Mouse (Mus musculus) c-Kit-positive CD71-negative TER-119-negative erythroid progenitor cells, embryonic 14.5 days (primary cell): ENCODE results near the gene Neb.
A peak's percentile ranks its signal among the peaks of the same experiment; 100 is the strongest.

ENCODE experiments used
- DNase-seq: peaks from one replicate; pipeline ENCODE4 v3.0.0-alpha.2; 2013; ENCODE audit warnings: low read depth

The Neb gene

DNA sequence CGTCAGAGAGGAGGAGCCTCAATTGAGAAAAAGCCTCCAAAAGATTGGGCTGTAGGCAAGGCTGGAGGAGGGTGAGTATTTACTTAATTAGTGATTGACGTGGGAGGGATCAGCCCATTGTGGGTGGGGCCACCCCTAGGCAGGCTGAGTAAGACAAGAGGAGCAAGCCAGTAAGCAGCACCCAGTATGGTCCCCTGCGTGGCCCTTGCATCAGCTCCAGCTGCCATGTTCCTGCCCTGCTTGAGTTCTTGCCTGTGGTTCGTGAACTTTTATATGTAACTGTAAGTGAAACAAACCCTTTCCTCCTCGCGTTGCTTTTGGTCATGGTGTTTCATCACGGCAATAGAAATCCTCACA lies at the start of gene Neb:
Gene Neb (minus strand): TSS at position 27 of the 357 bp plus-strand sequence.
- DNase-seq = peak; percentile 14

DNA sequence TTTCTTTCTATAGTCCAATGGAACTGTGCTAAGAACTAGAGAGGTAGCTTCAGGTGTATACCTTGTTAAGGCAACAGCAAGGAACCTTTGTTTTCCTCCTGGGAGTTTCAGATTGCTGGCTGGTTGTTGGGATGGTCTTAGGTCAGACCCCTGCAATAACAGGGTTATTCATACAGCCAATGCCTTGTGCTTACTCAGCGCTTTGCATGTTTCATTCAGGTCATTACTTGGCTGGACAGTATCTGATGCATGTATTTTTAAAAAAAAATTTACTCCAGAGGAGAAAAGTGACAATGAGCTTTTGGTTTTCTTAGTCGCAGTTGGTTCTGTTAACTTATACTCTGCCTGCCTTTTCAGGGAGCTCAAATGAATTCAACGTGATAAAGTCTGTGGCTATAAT lies 49.1 kb upstream of the Neb start:
- no peak for DNase-seq

DNA sequence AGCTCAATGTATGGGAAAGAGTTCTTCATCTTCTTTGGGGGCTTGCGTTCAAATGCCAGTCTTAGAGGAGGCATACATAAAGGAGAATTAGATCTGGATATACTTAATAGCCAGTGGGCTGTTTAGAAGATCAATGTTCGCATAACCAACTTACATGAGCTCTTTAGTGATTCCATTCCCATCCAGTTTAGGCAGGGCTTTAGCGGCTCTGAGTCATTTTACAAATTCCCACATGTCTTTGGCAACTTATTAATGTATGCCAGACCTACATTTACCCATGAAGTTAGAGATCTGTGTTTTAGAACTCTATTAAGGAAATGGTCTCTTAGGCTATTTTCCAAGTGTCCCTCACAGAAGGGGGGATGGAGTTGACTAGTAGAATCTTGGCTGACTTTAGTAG lies 47.8 kb upstream of the Neb start:
- DNase-seq = no peak

DNA sequence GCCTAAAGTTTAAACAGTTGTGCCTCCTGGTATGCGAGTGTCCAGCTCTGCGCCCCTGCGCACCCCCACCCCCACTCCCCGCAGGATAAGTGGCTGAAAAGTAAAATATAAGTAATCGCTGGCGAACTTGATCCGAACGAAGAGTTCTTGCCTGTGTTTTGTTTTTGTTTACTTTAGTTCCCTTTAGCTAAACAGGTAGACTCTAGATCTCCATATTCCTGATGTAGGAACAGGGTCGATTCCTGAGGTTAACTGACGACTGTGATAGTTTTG lies 47.2 kb upstream of the Neb start:
- DNase-seq = no peak

DNA sequence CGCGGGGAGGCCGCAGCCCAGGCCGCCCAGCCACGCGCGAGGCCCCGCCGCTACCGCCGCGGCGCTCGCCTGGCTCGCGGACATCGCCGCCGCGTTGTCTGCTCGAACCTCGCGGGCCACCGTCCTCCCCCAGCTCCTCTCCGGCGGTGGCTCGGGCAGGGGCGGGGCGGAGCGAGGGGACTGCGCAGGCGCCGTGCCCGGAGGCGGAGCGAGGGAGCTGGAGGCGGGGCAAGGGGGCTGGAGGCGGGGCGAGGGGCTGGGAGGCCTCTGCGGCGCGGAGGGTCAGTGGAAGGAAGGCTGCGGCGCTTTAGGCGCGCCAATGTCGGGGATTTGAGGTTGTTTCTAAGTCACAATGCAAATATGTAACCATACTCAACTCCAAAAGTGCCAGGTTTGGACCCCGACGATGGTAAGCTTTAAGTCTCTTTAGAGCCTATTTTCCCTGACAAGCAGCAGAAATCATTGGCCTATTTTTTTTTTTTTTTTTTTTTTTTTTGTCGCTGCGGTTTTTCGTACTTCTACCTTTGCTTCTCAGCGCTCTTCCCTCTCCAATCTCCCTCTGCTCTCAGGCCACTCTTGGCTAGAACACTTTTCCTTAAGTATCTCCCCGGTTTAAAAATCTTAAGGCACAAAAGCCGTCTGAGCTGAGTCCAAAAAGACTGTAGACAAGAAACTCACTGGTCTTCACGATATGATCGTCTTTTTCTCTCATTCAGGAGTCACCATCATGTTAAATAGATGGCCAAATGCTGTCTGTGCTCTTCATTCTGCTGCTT lies 46.7 kb upstream of the Neb start, which contains the start of gene Arl5a:
Gene Arl5a (minus strand): TSS at position 155 of the 776 bp plus-strand sequence.
- DNase-seq = peak; percentile 65

DNA sequence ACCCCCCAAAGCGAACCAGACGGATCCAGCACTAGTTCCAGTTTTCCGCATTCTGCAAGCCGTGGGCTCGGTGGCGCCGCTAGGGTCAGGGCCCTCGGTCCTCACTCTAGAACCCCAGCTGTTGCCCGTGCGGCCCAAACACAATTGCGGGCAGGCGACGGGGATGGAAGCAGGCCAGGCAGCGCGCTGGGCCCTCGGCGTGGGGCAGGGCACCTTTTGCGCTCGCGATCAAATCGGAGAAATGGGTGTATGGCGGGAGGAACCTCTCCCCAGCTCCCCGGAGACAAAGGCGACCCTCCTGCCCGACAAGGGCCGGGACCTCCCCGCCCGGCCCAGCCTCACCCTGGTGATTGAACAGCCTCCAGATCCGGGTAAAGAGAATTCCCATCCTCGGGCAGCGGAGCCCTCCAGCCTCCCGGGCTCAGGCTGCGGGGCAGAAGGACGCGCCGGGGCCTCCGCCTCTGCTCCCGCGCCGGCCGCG lies 46.0 kb upstream of the Neb start:
- DNase-seq = no peak

DNA sequence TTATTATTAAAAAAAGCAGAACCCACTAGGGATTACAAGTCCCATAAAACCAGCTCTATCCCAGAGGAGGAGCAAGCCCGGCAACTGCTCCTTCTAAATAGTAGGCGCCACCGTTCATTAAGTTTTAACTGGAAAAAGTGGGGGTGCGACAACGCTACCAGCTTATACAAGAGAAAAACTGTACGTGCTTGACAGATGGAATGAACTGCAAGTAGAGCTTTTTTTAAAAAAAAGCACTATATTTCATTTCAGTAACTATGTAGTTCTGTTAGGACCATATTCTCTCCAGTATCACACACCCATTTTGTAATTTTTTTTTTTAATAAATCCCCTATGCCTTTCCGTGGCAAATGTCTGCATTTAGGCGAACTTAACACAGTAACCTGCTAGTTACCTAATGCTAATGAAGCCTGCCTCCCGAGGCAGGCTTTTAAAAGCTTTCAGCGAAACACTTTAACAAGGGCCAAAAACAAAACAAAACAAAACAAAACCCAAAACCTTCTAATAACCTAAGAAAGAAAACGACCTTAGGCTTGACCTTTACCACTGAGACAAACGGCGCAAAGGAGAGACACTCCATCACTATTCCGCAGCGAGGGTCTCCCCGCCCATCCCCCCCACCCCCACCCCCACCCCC lies 45.5 kb upstream of the Neb start:
- no peak for DNase-seq

DNA sequence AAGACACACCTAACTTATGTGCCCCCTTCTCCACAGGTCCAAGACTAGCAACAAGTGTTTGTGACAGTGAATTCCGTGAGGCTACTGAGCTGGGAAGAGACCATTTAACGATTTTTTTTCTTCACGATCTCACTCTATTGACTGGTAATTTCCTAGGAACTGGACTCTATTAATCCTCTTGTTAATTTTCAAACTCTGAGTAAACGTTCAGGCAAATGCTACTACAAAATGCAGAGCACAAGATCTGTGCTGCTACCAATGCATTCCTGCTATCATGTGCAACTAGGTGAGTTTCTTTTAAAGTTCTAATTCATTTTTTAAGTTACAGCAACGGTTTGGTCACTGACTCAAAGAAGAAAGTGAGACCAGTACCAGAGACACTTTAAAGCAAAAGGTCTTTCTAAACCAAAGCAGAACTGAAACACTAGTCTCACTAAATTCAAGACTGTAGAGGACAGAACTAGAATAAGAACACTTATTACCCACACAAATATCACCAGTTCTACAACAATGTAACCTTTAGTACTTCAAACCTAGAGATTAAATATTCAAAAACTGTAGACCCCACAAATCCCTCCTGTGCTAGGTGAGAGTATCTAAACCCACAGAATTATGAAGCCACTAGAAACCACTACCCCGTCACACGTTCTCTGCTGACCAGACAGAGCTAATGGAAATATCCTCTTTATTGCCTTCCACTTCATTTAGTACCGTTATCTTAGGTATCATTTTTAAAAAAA lies 44.8 kb upstream of the Neb start:
- DNase-seq = no peak

DNA sequence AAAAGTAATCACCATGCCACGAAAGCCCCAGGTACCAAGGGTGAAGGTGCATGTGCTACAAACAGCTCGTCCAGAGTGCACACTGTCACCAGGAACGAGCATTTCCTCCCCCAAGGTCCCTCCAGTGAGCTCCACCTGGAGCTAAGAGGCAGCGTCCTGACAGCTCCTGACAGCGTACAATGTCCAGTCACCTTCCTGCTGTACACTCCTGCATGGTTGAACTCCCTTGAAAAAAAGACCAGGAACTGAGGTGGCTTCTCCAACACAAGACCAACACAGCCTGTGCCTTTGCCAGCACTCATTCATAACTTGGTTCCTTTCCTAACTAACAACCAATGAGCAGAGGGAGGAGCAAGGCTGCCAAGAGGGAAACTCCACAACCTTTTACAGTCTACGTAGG lies 42.9 kb upstream of the Neb start:
- no peak for DNase-seq

DNA sequence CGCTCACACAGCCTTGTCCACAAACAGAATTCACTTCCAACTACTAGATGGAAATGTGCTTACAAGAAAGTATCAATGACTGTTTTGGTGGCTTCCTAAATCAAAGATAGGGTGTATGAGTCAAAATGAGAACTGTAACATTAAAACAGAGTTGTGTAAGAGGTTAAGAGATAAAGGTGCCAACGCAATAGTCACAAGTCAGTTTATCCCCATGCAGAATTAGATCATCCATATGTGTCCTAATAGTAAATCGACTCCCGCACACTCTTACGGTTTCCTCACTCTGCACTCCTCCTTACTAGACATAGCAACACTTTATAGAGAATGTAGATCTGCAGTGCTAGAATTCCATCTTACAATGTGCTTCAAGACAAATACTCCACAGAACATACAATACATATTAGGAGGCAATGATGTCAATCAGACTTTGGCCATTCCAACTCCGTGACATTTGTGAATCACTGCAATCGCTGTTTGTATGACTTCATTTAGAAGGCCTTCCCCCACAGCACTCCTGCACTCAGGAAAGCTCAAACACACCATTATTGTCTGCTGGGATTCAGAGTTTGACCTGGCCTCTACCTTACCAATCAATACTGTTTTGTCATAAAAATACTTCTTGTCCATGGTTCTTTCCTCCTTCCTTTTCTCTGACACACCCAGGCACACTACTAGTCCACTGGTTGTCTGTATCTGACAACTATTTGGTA lies 41.9 kb upstream of the Neb start:
- no peak for DNase-seq

DNA sequence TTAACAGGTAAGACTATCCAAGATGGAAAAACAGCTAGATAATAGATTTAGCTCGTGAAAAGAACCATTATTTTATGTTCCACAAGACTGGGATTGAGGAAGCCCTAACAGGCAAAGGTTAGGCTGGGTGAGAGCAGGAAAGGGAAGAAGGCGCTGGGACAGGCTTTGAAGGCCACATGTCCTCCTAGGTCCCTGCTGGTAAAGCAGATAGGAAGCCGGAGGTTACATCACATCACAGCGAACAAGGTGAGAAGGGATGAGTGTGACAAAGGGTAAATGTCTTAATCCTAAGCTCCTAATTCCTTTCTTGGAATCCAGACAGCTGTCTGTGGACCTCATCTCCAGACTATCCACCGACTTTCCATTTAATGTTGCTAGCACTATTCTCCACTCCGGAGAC lies 41.0 kb upstream of the Neb start:
- DNase-seq = no peak

DNA sequence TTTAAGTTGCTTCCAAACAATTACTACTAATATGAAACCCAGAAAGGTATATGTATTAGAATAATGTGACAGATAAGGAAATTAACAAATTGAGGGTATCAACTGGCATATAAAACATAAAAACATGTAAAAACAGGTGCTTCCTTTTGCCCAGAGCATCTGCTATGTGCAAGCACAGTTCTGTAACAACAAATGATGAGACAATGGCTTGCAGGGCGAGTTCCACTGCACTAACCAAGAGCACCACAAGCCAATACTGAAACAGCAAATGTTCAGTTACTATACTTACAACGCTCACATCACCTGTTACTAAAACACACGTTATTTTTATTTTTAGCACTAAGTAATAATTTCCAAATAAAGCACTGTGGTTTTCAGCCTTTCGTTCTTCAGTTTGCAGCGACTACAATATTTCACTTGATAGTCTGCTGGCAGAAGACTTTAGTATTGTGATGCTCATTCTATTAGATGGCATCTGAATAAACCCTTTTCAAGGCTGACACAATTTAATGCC lies 34.3 kb upstream of the Neb start:
- no peak for DNase-seq

DNA sequence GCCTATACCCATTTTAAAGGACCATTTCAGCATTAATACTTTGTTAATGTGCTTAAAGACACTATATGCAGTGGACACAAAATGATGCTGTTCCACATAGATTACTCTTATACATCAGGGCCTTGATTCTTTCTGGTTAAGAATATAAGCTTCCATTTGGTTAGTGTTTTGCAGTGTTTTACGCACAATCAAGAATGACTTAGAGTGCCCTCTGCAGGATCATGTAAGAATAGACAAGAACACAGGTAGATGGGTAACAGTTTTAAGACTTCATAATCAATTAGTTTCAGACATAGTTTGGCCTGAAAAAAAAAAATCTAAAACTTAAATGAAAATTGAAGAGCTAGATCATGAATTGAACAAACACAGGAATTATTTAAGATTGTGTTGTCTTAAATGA lies 28.2 kb upstream of the Neb start:
- DNase-seq = no peak

DNA sequence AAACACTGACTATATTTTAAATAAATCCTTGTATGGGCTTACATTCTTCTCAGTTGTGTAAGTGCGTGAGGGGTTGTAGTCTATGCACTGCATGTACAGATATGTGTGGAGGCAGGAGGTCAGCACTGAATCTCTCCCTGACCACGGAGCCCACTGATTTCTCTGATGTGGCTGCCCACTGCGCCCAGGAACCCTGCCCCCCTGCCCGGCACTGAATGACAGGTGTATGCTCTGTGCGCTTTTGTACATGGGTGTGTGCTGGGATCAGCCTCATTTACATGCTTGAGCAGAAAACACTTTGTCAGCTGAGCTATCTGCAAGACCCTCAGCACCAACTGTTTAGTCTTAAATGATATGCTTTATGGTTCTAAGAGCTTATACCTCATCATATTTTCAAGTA lies 27.0 kb upstream of the Neb start:
- DNase-seq = no peak

DNA sequence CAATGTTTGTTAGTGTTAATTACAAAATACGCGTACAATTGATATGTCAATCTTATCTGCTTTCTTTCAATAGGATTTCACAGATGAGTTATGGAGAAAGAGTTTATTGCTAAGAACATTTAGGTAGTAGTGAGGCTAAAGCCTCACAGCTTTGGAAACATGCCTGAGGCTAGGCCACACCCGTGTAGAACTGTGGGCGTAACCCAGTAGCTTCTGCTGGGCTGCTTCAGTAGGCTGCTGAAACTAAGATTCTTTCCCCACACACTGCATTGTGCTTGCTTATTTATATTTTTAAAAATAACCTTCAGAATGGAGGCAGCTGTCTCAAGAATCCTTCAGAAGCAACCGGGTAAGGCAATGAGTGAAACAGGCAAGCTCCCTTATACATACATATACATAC lies 16.3 kb upstream of the Neb start:
- DNase-seq = no peak

DNA sequence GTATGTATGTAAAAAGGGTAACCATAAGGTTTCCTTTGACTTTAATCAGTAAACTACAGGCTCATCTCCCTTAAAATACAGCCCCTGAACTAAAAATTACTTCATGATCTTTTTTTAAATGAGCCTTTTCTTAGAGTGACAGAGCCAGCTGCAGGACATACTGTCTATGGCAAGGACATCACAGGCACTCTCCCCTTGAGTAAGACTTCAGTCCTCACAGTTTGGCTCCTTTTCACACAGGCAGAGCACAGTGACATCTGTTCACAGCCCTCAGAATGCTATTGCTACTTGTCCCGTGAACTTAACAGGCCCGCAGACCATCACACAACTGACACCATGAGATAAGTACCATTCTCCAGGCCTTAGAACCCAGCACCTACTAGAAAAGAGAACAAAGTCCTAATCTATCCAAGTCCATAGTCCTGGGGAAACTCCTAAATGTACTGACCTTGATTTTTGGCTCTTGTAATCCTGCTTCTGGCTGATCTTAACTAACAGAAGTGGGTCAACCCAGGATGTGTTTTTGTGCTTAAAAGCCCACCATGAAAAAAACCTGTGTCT lies 12.2 kb upstream of the Neb start:
- no peak for DNase-seq

DNA sequence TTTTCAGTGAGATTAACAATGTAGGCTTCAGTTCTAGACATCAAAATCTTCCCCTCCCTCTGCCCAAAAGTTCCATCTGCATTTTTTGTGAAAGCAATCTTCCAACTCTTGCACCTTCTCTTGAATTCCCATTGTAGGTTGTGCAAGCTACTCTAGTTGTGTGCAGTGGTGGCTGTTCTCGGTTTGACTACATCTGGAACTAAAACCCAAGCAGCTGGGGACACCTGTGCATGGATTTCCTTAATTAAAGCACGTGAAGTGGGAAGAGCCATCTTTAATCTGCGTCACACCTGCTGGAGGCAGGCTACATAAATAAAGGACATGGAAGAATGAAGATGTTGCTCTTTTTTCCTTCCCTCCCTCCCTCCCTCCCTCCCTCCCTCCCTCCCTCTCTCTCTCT lies 11.7 kb upstream of the Neb start:
- no peak for DNase-seq

DNA sequence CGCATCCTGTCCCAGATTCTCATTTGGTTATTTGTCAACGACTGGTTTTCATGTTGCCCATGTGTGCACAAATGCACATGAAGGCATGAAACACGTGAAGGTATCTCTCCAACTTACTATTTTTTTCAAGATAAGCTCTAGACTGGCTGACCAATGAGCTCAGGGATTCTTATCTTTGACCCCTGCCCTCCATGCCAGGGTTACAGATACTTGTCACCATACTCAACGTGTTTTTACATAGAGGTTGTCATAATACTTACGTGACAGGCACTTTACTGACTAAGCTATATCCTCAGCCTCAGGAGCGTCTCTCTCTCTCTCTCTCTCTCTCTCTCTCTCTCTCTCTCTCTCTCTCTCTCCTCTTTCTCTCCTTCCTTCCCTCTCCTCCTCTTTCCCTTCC lies 8.2 kb upstream of the Neb start:
- DNase-seq = no peak

DNA sequence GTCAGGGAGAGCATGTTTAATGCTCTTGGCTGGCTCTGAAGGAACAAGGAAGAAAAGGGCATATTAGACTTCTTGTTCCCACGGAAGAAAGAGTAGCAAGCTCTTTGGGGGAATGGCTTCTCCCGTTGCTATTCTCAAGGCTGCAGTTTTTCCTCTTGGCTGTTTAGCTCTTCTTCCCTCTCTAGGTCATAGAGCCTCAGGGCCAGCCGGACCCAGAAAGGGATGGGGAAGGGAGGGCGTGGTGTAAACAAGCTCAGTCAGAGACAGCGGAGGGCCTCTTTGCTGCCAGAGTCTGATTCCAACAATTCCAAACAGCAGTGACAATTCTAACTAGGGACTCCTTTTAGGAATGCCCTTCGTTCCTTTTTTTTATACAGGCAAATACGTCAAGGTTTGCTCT lies 7.8 kb upstream of the Neb start:
- DNase-seq = no peak

DNA sequence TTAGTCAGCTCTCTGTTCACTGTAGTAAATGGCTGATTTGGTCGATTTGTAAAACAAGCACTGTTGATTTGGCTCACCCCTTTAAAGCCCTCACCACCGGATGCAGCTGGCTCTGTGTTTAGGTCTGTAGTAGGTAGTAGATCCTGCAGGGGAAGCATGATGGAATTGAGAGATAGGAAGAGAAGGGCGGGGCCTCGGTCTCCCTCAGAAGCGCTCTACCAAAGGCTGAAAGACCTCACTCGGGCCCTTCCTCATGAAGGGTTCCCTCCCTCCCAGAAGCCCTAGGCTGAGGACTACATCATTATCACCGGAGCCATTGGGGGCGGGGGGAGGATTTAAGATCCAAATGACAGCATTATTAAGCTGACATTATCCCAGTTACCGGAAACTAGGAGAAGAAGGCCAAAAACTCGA lies 581 bp upstream of the Neb start:
- DNase-seq = peak; percentile 30

DNA sequence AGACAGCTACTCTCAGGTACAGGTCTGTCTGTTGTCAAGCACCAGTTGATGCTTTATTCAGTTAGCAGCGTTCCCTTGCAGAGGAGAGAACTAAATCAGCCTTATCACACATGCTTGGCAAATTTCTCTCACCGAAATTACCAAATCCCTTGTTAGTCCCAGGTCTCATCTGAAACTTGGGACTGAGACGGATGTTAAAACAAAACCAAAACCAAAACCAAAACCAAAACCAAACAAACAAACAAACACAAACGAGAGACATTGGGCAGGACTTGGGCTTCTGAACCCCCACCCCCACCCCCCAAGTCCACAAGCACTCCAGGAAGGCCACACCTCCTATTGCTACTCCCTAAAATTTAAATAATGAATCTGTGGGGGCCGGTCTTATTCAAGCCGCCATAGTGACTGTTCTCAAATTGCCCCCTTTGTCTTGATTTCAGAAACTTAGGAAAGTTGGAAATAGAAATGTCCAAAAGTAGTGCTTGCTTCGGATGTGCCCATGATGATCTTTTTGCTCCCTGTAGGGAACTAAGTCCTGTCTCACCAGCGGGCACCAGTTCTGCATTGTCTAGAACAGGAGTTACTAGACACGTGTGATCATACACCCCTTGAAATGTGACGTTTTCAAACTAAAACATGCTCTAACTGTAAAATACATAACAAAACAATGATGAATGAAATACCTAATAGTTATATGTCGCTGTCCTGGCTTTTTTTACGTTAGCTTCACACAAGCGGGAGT lies 397 bp downstream of the Neb start:
- DNase-seq = no peak
